Mouse (Mus musculus): ENCODE results near the gene Caap1.

Caap1 gene

DNA sequence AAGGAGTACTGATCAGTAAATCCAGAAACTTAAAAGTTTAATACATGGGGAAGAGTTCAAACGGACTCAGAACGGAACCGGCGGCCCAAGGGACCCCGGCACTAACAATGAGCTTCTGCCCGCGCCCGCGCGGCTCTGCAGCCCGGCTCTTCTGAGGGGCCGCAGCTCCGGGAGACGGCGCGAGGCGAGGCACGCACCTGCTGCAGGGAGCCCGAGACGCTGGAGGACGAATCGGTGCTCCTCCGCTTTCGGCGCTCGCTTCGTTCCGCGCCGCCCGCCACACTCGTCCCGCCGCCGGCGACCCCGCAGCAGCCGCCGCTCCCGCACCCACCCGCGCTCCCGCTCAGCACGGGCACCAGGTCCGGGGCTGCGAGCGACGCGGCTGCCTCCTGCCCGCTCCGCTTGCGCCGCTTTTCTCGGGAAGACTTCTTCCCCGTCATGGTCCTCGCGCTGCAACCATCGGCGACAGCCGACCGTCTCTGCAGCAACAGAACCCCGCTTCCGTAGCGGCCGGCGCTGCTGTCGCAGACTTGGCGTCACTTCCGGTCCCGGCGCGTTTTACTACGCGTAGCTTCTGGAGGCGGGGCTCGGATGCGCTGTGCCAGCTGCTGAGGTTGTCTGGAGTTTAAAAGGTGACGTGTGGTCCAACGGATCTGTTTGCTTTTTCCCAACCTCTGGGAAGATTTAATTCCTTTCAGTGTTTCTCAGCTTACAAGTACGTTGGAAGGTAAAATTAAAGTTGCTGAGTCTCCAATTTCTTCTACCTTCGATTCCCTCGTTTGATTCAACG is at the start of gene Caap1, which contains the start of gene Gm10306:
TSS of gene Caap1 (minus strand) at position 532 of the 790 bp plus-strand sequence.
TSS of gene Gm10306 (plus strand) at position 282 of the 790 bp plus-strand sequence.
- DNase-seq: peak; percentile 92

DNA sequence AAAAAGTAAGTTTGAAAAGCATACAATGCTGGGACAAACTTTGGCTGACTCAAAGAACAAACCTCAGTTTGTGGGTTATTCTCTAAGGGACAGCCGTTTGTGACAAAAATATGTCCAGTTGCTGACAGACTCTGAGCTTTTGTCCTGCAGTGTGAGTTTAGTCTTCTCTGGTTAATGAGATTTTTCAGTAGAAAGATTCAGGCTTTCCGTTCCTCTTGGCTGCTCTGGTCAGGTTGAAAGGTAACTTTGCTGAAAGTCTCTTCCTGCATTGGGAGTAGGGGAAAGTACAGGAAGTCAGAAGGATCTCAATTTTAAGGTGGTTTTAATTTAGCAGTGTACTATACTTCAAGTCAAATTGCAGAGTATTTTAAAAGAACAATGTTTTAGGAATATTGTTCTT is 49.0 kb upstream of the Caap1 start:
- no peak for DNase-seq

DNA sequence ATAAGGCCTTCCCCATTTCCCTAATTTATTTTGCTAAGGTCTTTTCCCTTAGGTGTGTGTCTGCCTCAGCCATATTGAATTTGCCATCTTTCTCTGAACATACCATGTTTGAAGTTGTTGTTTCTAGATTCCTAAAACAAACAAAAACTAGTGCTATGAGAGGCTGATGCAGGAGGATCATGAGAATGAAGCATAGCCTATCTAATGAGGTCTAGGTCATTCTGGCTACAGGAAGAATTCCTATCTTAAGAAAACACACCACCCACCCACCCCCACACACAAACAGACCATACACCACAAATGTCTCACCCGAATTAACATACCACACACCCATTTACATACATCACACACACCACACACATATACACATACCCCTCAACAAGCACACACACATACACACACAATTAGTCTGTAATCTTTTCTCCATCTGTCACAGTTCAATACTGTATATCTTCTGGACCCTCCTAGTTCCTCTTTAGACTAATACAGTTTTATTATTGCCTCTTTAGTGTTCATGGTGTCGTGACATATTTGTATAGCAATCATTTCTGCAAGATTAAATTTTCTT is 47.9 kb upstream of the Caap1 start:
- DNase-seq: no peak

DNA sequence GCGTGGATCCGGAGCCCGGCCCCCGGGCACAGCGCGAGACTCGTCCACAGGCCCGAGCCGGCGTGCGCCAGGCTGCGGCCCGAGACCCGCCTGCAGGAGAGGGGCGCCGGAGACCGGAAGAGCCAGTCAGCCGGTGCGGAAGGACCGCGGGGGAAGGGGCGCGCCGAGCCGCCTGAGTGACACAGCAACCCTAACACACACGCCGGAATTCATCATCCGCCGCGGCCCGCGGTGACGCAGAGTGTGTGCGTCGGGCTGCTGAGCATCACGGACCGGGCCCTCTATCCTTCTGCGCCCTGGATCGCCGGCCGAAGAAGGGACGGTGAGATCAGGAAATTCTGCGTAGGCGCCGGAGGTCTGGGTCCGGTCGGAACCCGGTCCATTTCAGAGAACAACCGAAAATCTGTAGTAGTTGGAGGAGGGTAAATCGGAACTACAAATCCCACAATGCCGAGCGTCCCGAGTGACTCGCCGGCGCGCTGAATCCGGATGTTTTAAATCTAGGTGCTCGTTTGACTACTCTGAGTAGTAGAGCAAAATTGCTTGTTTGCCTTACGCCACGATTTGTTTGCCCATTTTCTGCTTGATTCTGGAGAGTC is 46.5 kb upstream of the Caap1 start, which contains the start of gene Plaa:
TSS of gene Plaa (minus strand) at position 214 of the 599 bp plus-strand sequence.
- DNase-seq: peak; percentile 95

DNA sequence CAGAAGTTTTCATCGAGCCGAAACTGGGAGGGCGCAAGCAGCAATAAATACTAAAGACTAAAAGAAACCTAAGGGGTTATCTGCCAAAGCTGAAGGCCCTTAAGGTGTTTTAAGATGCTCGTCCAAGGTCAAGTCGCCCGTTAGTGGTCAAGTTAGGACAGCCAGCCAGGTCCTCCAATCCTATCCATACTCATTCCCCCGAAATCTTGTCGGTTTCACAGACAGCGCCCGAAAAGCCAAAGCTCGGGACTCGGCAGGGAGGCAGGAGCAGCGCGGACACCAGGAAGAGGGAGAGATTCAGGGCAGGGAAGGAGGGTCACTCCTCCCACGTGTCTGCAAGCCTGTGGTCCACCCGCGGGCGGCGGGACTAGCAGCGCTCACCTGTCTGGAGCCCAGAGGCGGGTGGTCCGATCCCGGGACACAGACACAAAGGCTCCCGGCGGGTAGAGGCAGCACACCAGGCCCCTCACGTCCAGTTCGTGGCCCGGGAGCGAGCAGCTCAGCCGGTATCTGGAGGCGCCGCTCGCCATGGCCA is 46.0 kb upstream of the Caap1 start:
- DNase-seq: peak; percentile 26

DNA sequence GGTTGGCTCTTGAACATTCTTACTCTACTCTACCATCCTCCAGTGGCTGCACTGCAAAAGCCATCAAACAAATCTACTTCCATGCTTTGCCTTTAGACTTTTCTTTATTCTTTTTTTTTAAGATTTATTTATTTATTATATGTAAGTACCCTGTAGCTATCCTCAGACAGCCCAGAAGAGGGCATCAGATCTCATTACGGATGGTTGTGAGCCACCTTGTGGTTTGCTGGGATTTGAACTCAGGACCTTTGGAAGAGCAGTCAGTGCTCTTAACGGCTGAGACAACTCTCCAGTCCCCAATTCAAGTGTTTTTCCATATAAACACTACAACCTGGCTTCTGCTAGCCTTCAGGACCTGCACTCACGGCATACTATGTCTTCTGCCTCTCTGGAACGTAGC is 44.8 kb upstream of the Caap1 start:
- peak; percentile 16 for DNase-seq

DNA sequence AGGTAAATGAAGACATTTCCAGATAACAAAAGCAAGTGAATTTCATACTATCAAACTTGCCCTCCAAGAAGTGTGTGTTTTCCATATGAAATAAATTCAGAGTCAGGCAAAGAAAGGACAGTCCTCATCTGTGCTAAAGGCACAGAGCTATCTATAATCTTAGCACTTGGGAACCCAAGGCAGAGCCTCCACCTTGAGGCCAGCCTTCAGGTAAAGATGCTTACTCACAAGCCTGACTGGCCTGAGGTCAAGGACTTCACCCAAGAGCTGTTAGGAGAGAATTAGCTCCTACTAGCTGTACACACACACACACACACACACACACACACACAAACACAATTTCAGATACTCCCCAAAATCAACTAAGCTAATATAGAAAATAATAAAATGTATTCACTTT is 36.1 kb upstream of the Caap1 start:
- no peak for DNase-seq

DNA sequence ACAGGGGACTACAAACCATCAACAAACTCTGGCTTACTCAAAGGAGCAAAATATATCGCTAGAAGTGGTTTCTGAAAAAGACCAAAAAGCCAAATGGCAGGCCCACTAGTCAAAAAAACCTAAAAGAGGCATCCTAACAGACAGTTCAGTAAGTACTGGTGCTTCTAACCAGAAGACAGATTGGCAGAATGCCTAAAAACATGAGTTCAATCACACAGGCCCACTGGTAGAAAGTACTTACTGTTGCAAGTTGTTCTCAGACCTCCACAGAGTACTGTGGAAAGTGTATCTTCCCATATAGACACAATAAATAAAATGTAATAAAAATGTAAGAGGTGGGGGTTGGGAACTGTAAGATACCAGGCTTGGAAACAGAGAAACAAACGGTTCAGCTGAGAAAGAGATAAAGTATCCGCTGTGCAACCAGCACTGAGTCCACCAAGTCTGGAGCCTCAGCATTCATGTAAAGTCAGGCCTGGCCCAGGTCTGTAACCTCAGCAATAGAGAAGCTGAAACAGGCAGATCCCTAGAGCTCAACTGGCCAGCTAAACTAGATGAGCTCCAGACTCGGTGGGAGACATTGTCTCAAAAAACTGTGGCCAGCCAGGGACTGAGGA is 35.3 kb upstream of the Caap1 start:
- no peak for DNase-seq

DNA sequence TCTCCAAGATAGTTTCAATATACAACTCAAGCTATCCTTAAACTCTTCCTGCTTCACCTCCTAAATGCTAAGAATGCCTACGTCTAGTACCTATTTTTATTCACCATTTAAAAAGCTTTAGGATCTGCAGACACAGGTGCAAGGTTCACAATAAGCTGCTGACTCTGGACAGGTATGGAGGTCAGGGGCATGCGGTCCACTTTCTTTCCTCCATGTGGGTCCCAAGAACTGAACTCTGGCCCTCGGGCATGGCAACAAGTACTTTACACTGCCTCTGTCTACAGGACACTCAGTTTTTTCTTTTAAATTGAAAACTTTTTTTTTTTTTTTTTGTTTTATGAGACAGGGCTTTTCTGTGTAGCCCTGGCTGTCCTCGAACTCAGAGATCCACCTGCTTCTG is 16.1 kb upstream of the Caap1 start:
- no peak for DNase-seq

DNA sequence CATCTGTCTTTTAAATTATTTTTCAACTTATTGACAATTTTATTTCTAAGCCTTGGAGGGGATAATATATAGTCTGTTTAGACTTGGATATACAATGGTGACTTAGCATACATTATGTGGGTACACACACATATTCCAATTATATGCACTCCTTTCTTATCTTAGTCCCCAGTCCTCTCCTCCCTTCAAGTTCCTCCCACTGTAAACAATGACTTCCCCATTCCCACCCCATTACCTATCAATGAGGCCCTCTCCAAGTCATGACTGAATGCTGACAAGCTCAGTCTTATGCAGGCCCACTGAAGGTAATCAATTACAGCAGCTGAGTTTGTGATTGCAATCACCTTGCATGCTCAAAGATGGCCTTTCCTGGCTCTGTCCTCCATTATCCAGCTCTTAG is 7.7 kb upstream of the Caap1 start:
- DNase-seq: no peak

DNA sequence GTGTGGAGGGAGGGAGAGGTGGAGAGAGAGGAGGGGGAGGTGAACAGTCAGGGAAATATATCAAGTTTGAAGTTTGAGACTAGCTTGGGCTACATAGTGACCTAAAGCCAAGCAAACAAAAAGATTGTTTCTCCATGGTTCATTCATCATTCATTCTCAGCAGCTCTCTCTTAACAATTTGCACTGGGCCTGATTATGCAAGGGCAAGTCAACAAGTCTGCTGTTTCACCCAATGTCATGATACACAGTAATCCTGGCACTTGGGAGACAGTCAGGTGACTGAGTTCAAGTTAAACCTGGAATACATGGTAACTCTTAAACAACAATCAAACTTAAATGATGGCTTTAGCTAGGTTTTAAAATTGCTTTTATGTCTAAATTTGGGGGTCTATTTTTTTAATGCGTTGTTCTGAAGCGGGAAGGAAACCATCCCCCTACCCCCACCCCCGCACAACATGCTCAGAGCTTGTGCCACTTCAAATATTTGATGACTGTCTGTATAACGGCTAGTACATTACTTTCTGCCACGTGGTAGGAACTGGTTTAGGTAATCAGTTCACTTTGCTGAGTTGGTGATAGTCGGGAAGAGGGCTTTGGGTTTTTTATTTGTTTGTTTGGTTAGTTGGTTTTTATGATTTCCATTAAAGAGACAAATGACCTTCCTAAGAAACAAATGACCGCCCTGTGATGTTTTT is 5.5 kb upstream of the Caap1 start:
- DNase-seq: no peak

DNA sequence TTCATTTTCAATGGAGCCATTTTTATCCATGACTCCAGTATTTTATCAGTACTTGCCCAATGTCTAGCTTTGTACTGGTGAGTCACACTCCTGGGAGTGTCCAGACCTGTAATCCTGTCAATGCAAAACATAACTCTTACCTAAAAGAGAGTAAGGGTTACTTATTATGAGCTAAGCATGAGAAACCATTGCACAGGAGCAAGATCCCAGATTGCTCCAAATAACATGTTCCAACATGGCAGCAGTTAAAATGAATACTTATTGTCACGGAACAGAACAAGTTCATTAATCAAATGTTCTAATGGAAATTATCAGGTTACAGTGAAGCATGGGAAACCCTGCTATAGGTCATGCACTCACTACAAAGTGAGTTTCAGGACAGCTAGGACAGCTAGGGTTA is 3.7 kb upstream of the Caap1 start:
- DNase-seq: no peak

DNA sequence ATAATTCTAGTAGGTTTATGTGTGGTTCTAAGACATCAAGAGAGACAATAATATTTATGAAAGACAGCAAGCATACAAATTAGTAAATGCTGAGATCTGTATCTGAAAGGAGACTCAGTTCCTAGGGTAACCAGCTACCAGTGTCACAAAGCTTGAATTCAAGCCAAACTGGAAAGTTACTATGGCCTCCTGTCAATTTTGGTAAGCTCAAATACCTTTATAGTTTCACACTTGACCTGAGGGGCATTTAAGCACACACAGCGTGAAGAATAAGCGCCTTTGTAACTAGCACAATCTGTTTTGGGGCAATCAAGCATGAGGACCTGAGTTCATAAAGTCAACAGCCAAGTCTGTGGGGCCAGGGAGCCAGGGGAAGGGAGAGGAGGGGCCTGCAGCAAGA is 2.7 kb upstream of the Caap1 start:
- no peak for DNase-seq

DNA sequence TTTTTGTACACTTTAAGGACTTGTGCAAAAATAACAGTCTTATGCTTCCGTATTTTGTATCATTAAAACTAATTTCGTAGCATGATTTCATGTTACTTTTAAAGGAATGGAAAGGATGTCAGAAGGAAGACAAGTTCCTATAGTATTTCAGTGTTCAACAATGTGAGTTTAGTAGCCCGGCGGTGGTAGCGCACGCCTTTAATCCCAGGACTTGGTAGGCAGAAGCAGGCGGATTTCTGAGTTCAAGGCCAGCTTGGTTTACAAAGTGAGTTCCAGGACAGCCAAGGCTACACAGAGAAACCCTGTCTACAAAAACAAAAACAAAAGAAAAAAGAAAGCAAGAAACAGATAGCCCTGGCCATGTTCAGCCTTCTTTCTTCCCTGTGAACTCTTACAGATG is 549 bp upstream of the Caap1 start:
- no peak for DNase-seq

DNA sequence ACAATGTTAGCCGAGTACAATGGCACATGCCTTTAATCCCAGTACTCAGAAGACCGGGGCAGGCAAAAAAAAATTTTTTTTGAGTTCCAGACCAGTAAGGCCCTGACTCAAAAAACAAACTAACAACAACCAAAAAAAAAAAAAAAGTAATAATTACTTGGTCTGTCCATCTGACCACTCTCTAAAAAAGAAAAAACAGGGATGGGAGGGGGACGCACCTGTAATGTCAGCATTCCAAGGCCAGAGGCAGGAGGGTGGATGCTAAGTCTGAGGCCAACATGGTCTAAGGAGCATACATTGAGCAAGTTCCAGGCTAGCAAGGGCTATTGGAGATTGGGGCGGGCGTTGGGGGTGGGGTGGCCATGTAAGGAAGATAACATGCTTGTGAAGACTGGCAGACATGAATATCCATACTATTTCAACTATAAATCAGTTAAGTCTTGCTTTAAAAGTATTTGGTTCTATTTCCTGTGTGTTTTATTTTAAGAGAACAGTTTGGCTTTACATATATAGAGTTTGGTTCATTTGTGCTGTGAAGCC is 1.6 kb downstream of the Caap1 start:
- no peak for DNase-seq

DNA sequence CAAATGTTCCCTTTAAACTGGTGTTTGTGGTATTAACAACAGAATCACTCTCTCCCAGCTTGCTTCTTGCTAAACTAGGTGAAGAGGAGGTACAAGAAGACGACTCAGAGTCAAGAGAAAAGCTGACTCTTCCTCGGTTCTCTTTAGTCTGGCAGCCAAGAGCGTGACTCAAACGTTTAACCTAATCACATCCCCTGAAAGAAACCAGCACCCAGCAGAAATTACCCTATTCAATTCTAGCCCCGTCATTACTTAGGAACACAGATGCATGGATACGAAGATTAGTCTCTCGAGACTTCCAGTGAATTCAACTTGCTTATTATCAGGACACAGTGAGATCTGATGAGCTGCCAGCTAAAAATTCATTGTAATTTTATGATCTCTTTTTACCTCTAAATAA is 12.3 kb downstream of the Caap1 start:
- no peak for DNase-seq

DNA sequence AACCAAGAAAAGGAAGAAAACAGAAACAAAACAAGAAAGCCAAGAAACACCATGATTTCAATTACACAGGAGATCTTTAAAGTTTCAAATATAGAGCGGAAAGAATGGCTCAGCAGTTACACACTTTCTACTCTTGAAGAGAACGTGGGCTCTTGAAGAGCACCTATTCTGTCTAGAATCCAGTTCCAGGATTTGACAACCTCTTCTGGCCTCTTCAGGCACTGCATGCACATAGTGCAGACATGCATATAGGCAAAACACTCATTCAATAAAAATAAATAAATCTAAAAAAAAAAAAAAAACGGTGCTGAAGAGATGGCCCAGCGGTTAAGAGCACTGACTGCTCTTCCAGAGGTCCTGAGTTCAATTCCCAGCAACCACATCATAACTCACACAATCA is 13.6 kb downstream of the Caap1 start:
- no peak for DNase-seq

DNA sequence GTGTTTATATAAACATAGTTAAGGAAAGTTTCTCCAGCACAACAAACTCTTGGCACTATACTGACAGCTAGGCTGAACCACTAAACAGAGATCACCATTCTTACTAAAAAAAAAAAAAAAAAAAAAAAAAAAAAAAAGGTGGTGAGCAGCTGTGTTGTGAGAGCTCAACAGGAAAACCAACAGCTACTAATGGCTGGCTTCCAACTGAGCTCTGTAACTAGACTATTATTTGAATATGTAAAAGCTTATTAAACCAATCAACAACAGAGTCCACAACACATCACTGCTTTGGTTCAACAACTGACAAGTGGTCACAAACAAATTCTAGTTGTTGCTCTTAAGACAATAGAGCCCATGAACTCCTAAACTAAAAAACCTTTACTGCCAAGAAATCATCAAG is 23.4 kb downstream of the Caap1 start:
- no peak for DNase-seq

DNA sequence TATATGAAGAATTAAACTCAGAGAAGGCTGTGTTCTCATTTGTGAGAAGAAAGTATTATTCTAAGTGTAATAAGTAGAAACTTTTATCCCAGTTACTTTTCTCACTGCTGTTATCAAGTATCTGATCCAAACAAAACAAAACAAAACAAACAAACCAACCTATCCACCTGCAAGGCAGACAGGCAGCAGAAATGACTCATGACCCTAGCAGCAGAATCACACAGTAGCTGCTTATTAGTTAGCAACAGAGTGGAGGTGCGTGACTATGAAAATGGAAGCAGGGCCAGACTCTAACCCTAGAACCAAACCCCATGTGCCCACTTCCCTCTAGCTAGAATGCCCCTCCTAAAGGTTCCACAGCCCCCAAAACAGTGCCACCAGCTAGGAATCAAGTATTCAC is 27.1 kb downstream of the Caap1 start:
- DNase-seq: no peak

DNA sequence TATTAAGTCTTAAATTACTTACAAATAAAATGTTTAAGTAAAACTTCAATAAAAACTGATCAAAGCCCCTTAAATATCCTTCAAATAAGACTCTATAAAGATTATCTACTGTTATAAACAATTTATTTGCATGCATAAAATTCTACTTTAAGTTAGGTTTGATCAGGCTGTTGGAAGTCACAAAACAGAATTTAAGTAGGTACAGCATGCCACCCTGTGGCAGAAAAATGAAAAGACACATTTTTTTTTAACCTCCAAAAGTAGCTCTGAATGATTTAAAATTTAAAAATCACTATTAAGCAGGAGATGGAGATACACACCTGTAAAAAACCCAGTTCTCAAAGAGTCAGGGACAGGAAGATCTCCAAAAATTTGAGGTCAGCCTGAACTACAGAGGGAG is 33.3 kb downstream of the Caap1 start:
- DNase-seq: no peak

DNA sequence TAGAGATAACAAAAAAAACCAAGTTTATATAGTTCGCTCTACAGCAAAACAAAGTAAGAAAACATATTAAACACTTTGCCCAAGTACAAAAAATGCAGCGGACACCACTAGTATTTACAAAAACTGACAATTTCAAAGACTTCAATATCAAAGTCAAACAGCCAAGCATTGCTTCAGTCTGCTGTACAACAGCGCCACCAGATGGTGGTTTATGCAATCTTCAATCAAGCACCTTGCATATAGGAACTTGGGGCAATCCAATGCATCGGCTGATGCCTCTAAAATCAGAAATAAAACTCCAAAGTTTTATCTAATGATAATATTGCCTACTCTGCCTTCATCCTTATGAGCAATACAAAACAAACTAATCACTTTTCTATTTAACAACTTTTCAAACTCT is 39.0 kb downstream of the Caap1 start:
- peak; percentile 50 for DNase-seq

DNA sequence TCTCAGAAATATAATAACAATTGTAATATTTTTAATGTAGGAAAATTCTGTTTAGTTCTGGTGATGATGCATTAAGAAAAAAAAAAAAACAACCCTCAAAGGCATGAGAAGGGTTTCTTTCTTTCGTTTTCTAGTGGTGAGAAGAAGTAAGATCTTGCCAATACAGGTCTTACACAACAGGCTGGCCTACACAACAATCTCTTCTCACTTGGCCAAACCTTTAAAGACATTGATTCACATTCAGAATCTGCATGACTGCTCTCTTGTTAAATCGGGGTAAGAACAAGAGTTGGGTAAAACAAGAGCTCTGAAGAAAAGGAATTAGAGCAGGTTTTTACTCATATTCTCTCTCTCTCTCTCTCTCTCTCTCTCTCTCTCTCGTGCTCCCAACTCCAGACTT is 41.2 kb downstream of the Caap1 start:
- no peak for DNase-seq
